Mouse (Mus musculus): Measurements from ENCODE around the gene Dlgap1. TPM values are rescaled to one million over a fixed set of nuclear protein-coding genes. Genes with fewer than 3 reads are reported as not detected.

Dlgap1 gene
- polyA plus RNA-seq, 1 experiment, result not detected

- TF ChIP-seq GATA1 (IDR thresholded peaks at IDR 0.05; ENCODE audit: borderline replicate concordance, low read length) (no peak), FLI1 (IDR thresholded peaks at IDR 0.05; ENCODE audit: low read length) (no peak)
- peaks cover 12% of the 10 kb centered on the region for H3K4me1 ChIP-seq
- no peaks in the 10 kb centered on the region for H3K36me3 ChIP-seq (replicated peaks; ENCODE audit: low read length)
- H3K27me3 ChIP-seq (replicated peaks), result peaks cover 64% of the 10 kb centered on the region
- peaks cover 2% of the 10 kb centered on the region; the same call in 1 of the 2 replicates for H3K9me3 ChIP-seq
- no peak overlapping the region for H3K4me3 ChIP-seq (replicated peaks)
Observed at GRCm38 (mm10) chr17:70741696-70742095, 772.8 kb downstream of the Dlgap1 start.

- Histone ChIP-seq H3K4me3 (replicated peaks) (no peak overlapping the region), H3K27me3 (replicated peaks) (peaks cover 74% of the 10 kb centered on the region), H3K9me3 (peaks cover 5% of the 10 kb centered on the region), H3K36me3 (replicated peaks; ENCODE audit: low read length) (no peaks in the 10 kb centered on the region), H3K4me1 (peaks cover 7% of the 10 kb centered on the region)
- TF ChIP-seq GATA1 (IDR thresholded peaks at IDR 0.05; ENCODE audit: borderline replicate concordance, low read length) (no peak), FLI1 (IDR thresholded peaks at IDR 0.05; ENCODE audit: low read length) (no peak)
Observed at GRCm38 (mm10) chr17:70744570-70745153, 775.8 kb downstream of the Dlgap1 start.

GRCm38 (mm10) chr17:70745385-70745784 lies 776.5 kb downstream of the Dlgap1 start:
- Histone ChIP-seq H3K4me3 (replicated peaks) (no peak overlapping the region), H3K27me3 (replicated peaks) (peaks cover 79% of the 10 kb centered on the region), H3K36me3 (replicated peaks; ENCODE audit: low read length) (no peaks in the 10 kb centered on the region), H3K9me3 (peaks cover 5% of the 10 kb centered on the region), H3K4me1 (peaks cover 7% of the 10 kb centered on the region)
- TF ChIP-seq GATA1 (IDR thresholded peaks at IDR 0.05; ENCODE audit: borderline replicate concordance, low read length) (no peak), FLI1 (IDR thresholded peaks at IDR 0.05; ENCODE audit: low read length) (no peak)

- no peak overlapping the region for H3K4me3 ChIP-seq (replicated peaks)
- H3K36me3 ChIP-seq (replicated peaks; ENCODE audit: low read length), result no peaks in the 10 kb centered on the region
- peaks cover 86% of the 10 kb centered on the region for H3K27me3 ChIP-seq (replicated peaks)
Observed at GRCm38 (mm10) chr17:70746379-70747079, 777.7 kb downstream of the Dlgap1 start.

GRCm38 (mm10) chr17:70747731-70748475 lies 779.0 kb downstream of the Dlgap1 start:
- Histone ChIP-seq H3K4me1 (peaks cover 12% of the 10 kb centered on the region), H3K9me3 (peaks cover 5% of the 10 kb centered on the region), H3K27me3 (replicated peaks) (peaks cover 87% of the 10 kb centered on the region), H3K36me3 (replicated peaks; ENCODE audit: low read length) (no peaks in the 10 kb centered on the region), H3K4me3 (replicated peaks) (peak overlapping the region; percentile 53)
- TF ChIP-seq GATA1 (IDR thresholded peaks at IDR 0.05; ENCODE audit: borderline replicate concordance, low read length), result no peak
- no peak for TF ChIP-seq FLI1 (IDR thresholded peaks at IDR 0.05; ENCODE audit: low read length)

More at GRCm38 (mm10) chr17:70746379-70747079, 777.7 kb downstream of the Dlgap1 start:
- TF ChIP-seq GATA1 (IDR thresholded peaks at IDR 0.05; ENCODE audit: borderline replicate concordance, low read length) (no peak), FLI1 (IDR thresholded peaks at IDR 0.05; ENCODE audit: low read length) (no peak)
- peaks cover 5% of the 10 kb centered on the region for H3K9me3 ChIP-seq
- peaks cover 12% of the 10 kb centered on the region for H3K4me1 ChIP-seq

GRCm38 (mm10) chr17:70748476-70748830 lies 779.6 kb downstream of the Dlgap1 start:
- TF ChIP-seq GATA1 (IDR thresholded peaks at IDR 0.05; ENCODE audit: borderline replicate concordance, low read length) (no peak), FLI1 (IDR thresholded peaks at IDR 0.05; ENCODE audit: low read length) (no peak)
- peaks cover 12% of the 10 kb centered on the region for H3K4me1 ChIP-seq
- H3K27me3 ChIP-seq (replicated peaks), result peaks cover 88% of the 10 kb centered on the region
- no peak overlapping the region for H3K4me3 ChIP-seq (replicated peaks)
- H3K36me3 ChIP-seq (replicated peaks; ENCODE audit: low read length), result no peaks in the 10 kb centered on the region
- H3K9me3 ChIP-seq, result peaks cover 5% of the 10 kb centered on the region

GRCm38 (mm10) chr17:70748964-70749650 lies 780.2 kb downstream of the Dlgap1 start:
- Histone ChIP-seq H3K27me3 (replicated peaks) (peaks cover 88% of the 10 kb centered on the region), H3K36me3 (replicated peaks; ENCODE audit: low read length) (no peaks in the 10 kb centered on the region), H3K4me3 (replicated peaks) (no peak overlapping the region), H3K9me3 (peaks cover 5% of the 10 kb centered on the region), H3K4me1 (peaks cover 12% of the 10 kb centered on the region)
- no peak for TF ChIP-seq GATA1 (IDR thresholded peaks at IDR 0.05; ENCODE audit: borderline replicate concordance, low read length)

- Histone ChIP-seq H3K9me3 (peaks cover 5% of the 10 kb centered on the region), H3K27me3 (replicated peaks) (peaks cover 91% of the 10 kb centered on the region), H3K4me3 (replicated peaks) (no peak overlapping the region), H3K36me3 (replicated peaks; ENCODE audit: low read length) (no peaks in the 10 kb centered on the region), H3K4me1 (peaks cover 20% of the 10 kb centered on the region)
- TF ChIP-seq GATA1 (IDR thresholded peaks at IDR 0.05; ENCODE audit: borderline replicate concordance, low read length), result no peak
- TF ChIP-seq FLI1 (IDR thresholded peaks at IDR 0.05; ENCODE audit: low read length), result no peak
Observed at GRCm38 (mm10) chr17:70750236-70751160, 781.6 kb downstream of the Dlgap1 start.
